Comparison of ENCODE assay signal across 8 mouse cellular contexts in genomic region chr7:130073388-130073787, GRCm38 (mm10).
DNase-seq lines count a peak whose midpoint lies in the region; ATAC-seq and TF ChIP-seq lines count a peak whose summit lies in the region.

No protein-coding gene starts in this region.

- no peaks in the 10 kb centered on the region for H3K27me3 ChIP-seq in liver, embryonic 11.5 days (replicated peaks; ENCODE audit: control insufficient read depth, insufficient read depth, low read length)
- 0 out of 2 replicates have a peak, but pooled peaks cover 3% of the 10 kb centered on the region for H3K27me3 ChIP-seq in forebrain, postnatal 0 days (ENCODE audit: insufficient read depth, low read length)
- no peaks in the 10 kb centered on the region for H3K27me3 ChIP-seq in liver, embryonic 14.5 days (ENCODE audit: control insufficient read depth, insufficient read depth, low read length)
- H3K27me3 ChIP-seq in stomach, embryonic 14.5 days (ENCODE audit: control insufficient read depth, insufficient read depth, low read length) = no peaks in the 10 kb centered on the region

- H3K9ac ChIP-seq in liver, embryonic 11.5 days (ENCODE audit: low read depth, low read length) = no peak overlapping the region
- no peak overlapping the region for H3K9ac ChIP-seq in forebrain, postnatal 0 days
- H3K9ac ChIP-seq in liver, embryonic 14.5 days (replicated peaks) = no peak overlapping the region
- no peak overlapping the region for H3K9ac ChIP-seq in stomach, embryonic 14.5 days (replicated peaks; ENCODE audit: low read depth, low read length)

- no peak overlapping the region; the same call in 1 of the 2 replicates for H3K27ac ChIP-seq in liver, embryonic 11.5 days (ENCODE audit: low read depth, low read length)
- no peak overlapping the region for H3K27ac ChIP-seq in forebrain, postnatal 0 days (ENCODE audit: low read depth, low read length)
- H3K27ac ChIP-seq in liver, embryonic 14.5 days = no peak overlapping the region
- H3K27ac ChIP-seq in stomach, embryonic 14.5 days (ENCODE audit: low read length) = peak overlapping the region; percentile 89

- no peak for TF ChIP-seq CTCF in forebrain, postnatal 0 days (IDR thresholded peaks at IDR 0.05; ENCODE audit: low read depth)
- TF ChIP-seq CTCF in liver, embryonic 14.5 days (IDR thresholded peaks at IDR 0.05; ENCODE audit: low read depth) = no peak

- no peak for ATAC-seq in liver, embryonic 11.5 days (replicated peaks; ENCODE audit: low FRiP score)
- ATAC-seq in forebrain, postnatal 0 days = no peak
- no peak for ATAC-seq in liver, embryonic 14.5 days (ENCODE audit: insufficient read depth)
- ATAC-seq in stomach, embryonic 14.5 days (ENCODE audit: insufficient number of reproducible peaks, insufficient read depth, low FRiP score, low read depth) = peak; percentile 23; the same call in 1 of the 2 replicates

- DNase-seq in liver, embryonic 11.5 days (ENCODE audit: low spot score) = no peak
- DNase-seq in liver = no peak
- DNase-seq in forebrain, postnatal 0 days = no peak
- no peak for DNase-seq in liver, embryonic 14.5 days (ENCODE audit: low read depth in 3 of 3, low spot score in 3 of 3)
- no peak for DNase-seq in urinary bladder, postnatal 14 days (ENCODE audit: low spot score)
- no peak for DNase-seq in frontal cortex, postnatal 14 days (ENCODE audit: low spot score in 2 of 2)
- no peak for DNase-seq in natural killer cell, adult 2 months (ENCODE audit: low spot score in 2 of 2)

- peak overlapping the region; percentile 53 for H3K4me2 ChIP-seq in liver, embryonic 11.5 days
- peak overlapping the region; percentile 47 for H3K4me2 ChIP-seq in forebrain, postnatal 0 days (ENCODE audit: low read depth)
- H3K4me2 ChIP-seq in liver, embryonic 14.5 days (ENCODE audit: low read depth) = peak overlapping the region; percentile 38
- H3K4me2 ChIP-seq in stomach, embryonic 14.5 days (replicated peaks; ENCODE audit: low read depth, low read length) = peak overlapping the region; percentile 45

- peaks cover 2% of the 10 kb centered on the region; the same call in 1 of the 2 replicates for H3K4me1 ChIP-seq in liver, embryonic 11.5 days (replicated peaks; ENCODE audit: control insufficient read depth, insufficient read depth, low read length)
- H3K4me1 ChIP-seq in forebrain, postnatal 0 days (ENCODE audit: insufficient read depth) = peaks cover 9% of the 10 kb centered on the region
- no peaks in the 10 kb centered on the region for H3K4me1 ChIP-seq in liver, embryonic 14.5 days (replicated peaks; ENCODE audit: control insufficient read depth in 2 of 2, insufficient read depth in 2 of 2, low read length in 1 of 2)
- peaks cover 13% of the 10 kb centered on the region; the same call in 1 of the 2 replicates for H3K4me1 ChIP-seq in stomach, embryonic 14.5 days (ENCODE audit: control insufficient read depth, insufficient read depth, low read length)

- no peak overlapping the region for H3K4me3 ChIP-seq in liver, embryonic 11.5 days (ENCODE audit: low read depth, low read length)
- no peak overlapping the region for H3K4me3 ChIP-seq in forebrain, postnatal 0 days (ENCODE audit: low read depth, low read length)
- no peak overlapping the region for H3K4me3 ChIP-seq in liver, embryonic 14.5 days (ENCODE audit: insufficient read depth in 1 of 2, low read depth in 2 of 2, low read length in 2 of 2)
- H3K4me3 ChIP-seq in stomach, embryonic 14.5 days (ENCODE audit: low read depth, low read length) = peak overlapping the region; percentile 14; the same call in 1 of the 2 replicates

- TF ChIP-seq EP300 in liver, embryonic 14.5 days (IDR thresholded peaks at IDR 0.05; ENCODE audit: low read depth) = no peak

- H3K9me3 ChIP-seq in liver, embryonic 11.5 days (ENCODE audit: control insufficient read depth, low read length) = no peaks in the 10 kb centered on the region
- no peaks in the 10 kb centered on the region for H3K9me3 ChIP-seq in forebrain, postnatal 0 days (ENCODE audit: low read length)
- no peaks in the 10 kb centered on the region for H3K9me3 ChIP-seq in liver, embryonic 14.5 days (ENCODE audit: control insufficient read depth, low read length)
- no peaks in the 10 kb centered on the region for H3K9me3 ChIP-seq in stomach, embryonic 14.5 days (ENCODE audit: control insufficient read depth, low read depth, low read length)

- no peaks in the 10 kb centered on the region for H3K36me3 ChIP-seq in liver, embryonic 11.5 days (ENCODE audit: control insufficient read depth, insufficient read depth, low read length)
- no peaks in the 10 kb centered on the region for H3K36me3 ChIP-seq in forebrain, postnatal 0 days (ENCODE audit: insufficient read depth)
- no peaks in the 10 kb centered on the region for H3K36me3 ChIP-seq in liver, embryonic 14.5 days (replicated peaks; ENCODE audit: control insufficient read depth, insufficient read depth, low read depth)
- no peaks in the 10 kb centered on the region for H3K36me3 ChIP-seq in stomach, embryonic 14.5 days (ENCODE audit: control insufficient read depth, insufficient read depth, low read length)

- 58% methylated on average over 11 of the region's 11 CpGs for whole genome bisulfite sequencing in liver, embryonic 11.5 days
- WGBS in forebrain, postnatal 0 days = 34% methylated on average over 11 of the region's 11 CpGs
- WGBS in liver, embryonic 14.5 days (ENCODE audit: insufficient replicate concordance) = 56% methylated on average over 11 of the region's 11 CpGs
- 17% methylated on average over 11 of the region's 11 CpGs for WGBS in stomach, embryonic 14.5 days
